Mouse (Mus musculus) heart, postnatal 4 days (tissue): ENCODE results near the gene Crb2. TPM values are rescaled to one million over a fixed set of nuclear protein-coding genes. Genes with fewer than 3 reads are reported as not detected.

Source experiments
- DNase-seq: peaks from one replicate; pipeline ENCODE4 v3.0.0; 2021
- total RNA-seq, 2 experiments: library from RNA; stranded (reverse); gene quantifications; 2 replicates each; pipeline ENCODE4 v1.2.3; 2021

Crb2 gene
- total RNA-seq, 2 experiments from 2014 or later, result 1.5 to 2.0 TPM

DNA sequence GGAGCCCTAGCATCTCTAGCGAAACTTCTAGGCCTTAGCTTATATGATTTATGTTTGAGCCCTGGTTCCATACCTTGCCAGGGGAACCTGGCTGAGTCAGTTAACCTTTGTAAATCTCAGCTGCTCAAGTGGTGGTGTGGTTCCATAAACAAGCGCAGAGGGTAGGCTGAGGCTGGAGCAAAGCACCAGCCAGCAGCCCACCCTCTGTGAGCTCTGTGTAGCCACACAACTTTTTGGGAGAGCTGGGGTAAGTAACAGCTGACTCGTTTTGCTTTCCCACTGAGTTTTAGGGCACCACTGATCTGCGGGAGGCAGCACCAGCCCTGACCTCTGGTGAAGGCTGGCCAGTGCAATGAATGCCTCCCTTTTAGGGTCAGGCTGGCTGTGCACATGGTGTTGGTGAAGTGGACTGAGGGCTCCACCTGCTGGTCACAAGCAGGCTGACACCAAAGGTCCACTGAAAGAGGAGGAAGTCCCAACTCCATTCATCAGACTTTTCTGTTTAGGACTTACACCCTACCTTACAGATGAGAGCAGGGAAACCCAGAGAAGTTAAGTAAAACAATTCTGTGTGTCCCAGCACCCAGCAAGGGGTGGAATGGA lies 26.7 kb downstream of the Crb2 start:
- DNase-seq, result peak; percentile 82

DNA sequence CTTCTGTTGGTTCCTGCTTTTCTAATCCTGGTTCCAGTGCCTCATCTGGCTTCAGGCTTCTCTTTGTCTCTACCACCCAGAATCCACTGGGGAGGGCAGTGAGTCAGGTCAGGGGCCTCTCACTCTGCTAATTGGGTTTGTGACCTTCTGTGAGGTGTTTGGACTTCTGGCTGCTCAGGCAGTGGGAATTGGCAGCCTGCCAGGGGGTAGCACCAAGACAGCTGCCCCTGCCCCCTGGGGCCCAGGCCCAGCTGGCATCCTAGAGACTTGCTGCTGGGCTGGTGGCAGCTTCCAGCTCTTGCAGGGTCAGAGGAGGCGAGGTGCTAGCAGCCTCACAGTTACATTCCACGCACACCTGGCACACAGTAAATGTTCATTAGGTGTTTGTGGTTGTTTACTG lies 35.6 kb downstream of the Crb2 start:
- DNase-seq, result peak; percentile 44

DNA sequence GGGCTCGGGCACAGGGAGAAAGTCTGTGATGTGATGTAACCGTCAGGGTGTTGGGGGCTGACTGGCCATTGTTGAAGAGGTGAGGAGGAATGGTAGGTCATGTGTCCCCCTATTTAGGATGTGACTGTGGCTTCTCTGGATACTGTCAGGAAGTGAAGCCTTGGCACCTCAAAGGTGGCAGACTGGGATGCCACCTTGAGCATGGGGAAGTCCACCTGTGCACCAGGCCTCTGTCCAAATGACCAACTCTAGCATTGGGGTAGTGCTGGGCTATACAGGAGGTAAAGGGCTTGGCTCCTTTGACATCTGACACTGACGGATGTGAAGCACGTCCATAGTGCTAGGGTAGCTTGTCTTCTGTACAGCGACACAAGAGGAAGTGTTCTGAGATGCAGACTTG lies 36.4 kb downstream of the Crb2 start:
- DNase-seq, result no peak

DNA sequence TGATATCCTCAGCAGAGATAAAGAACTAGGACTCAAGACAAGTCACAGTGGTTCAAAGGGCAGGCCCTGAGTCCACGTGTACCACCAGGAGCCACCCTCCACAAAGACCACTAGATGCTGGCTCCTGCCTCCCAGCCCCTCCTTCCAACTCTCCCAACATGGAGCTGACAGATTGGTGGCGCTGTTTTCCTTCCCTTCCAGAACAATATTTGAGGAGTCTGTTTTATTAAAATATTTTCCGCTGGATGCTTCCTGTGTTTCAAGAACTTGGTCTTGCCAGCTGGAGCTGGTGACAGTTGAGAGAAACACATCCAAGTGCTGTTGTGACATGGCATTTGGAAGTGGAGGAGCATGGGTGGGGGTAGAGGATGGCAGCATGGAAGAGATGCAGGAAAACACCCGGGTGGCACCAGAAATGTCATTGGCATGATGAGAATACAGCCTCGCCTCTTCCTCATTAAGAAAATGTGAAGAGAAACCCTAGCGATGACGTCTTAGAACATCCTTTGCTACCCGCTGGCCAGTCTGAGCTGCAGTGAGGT lies 38.8 kb downstream of the Crb2 start:
- DNase-seq, result no peak

- peak; percentile 85 for DNase-seq
Observed at GRCm38 (mm10) chr2:37815676-37816075, 39.6 kb downstream of the Crb2 start.

DNA sequence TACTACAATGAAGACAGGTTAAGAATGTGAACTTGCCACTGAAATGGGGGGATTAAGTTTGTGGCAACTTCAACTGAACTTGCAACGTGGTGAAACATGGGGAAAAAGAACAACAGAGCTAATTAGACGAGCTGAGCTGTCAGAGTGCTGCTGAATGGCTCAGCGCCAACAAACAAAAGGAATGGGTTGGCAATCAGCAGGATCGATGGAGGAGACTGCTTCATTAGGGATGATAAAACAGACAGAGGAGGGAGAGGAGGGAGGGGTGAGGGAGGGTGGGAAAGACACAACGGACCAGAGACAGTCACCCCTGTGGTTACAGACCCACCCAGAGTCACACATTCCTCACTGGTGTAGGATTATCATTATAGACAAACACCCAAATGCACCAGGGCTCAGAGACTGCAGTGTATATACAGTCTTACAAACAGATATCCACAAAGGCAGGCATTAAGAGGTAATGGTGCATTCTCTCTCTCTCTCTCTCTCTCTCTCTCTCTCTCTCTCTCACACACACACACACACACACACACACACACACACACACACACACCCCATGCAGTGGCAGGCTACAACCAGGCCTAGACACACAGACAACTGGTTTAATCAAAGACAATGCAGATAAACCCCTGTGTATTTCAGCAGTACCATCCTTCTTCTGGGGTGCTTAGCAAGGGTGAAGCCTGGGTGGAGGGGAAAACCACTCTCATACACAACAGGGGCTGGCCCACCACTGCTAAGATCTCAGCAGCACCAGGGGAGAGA lies 42.9 kb downstream of the Crb2 start:
- DNase-seq, result no peak

- no peak for DNase-seq
Observed at GRCm38 (mm10) chr2:37819526-37820152, 43.6 kb downstream of the Crb2 start.

DNA sequence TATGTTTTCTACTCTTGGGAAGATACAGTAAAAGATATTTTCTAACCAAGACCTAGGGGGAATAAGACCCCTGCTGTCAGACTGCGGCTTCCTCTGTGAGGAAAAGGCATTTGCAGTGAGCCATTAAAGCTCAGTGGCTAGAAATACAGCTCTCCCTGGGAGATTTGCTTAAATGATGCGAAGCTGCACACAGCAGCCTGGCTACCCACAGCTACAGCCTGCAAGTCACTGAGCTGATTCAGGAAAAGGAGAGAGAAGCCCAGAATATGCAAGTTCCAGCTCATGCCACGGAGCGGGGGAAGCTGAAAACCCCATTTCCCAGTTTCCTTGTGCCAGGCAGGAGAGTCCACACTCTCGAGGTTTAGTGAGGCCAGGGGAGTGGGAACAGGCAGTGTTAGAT lies 46.1 kb downstream of the Crb2 start:
- no peak for DNase-seq

GRCm38 (mm10) chr2:37823826-37824225 lies 47.8 kb downstream of the Crb2 start:
- no peak for DNase-seq

DNA sequence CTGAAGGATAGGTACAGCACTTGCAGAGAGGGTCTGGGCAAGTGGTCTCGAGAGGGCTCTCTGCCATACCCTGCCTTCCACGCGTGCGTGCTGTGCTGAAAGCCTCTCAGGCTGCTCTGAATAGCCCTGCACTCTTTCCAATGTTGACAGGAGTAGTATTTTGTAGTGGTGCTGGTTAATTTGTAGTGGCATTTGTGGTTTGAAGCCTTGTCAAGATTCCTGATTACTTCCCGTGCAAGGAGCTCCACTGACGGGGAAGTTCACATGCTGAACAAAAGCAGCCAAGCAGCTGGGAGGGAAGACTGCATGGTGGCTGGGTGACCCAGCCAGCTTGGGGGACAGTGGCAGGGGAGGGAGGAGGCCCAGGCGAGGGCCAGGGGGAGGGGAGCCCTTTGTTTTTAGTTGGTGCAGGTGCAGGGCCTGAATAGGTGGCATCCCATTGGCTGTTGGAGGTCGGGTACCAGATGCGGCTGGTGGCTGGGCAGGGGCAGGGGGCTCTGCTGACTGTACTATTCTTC lies 53.8 kb downstream of the Crb2 start:
- no peak for DNase-seq

DNA sequence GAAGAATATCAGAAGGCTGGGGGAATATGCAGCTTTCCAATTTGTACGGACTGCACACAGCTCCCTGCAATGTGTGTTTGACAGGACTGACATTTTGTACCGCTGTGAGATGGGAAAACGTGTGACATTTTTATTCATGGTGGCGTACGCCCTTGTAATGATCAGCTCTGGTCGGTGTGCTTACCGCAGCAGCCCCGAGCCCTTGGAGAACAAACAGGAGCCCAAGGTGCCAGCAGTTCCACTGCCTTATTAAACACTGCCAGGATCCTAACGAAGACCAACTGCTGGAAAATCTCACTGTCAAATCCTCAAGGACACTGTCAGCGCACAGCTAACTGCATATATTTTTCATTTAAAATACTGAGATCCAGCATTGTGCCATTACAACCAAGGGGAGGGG lies 56.2 kb downstream of the Crb2 start:
- DNase-seq, result no peak

DNA sequence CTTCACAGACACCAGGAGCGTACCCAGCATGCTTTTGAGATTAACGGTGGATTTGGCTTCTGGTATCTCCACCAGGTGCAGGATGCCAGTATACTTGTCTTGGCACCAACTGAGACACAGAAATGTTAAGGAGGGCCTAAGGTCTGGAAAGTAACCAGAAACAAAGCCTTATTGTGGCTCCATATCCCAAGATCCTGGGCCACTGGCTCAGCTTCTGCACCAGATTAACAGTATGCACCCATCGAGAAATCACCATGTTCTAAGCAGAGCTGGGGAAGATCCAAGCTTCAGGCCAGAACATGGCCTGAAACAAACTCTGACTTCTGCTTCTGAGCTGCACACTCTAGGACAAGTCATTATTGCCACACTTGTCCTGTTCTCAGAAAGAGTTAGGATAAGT lies 60.9 kb downstream of the Crb2 start:
- DNase-seq, result no peak

GRCm38 (mm10) chr2:37837542-37837941 lies 61.5 kb downstream of the Crb2 start:
- DNase-seq, result no peak

- DNase-seq, result no peak
Observed at GRCm38 (mm10) chr2:37838202-37838984, 62.3 kb downstream of the Crb2 start.

DNA sequence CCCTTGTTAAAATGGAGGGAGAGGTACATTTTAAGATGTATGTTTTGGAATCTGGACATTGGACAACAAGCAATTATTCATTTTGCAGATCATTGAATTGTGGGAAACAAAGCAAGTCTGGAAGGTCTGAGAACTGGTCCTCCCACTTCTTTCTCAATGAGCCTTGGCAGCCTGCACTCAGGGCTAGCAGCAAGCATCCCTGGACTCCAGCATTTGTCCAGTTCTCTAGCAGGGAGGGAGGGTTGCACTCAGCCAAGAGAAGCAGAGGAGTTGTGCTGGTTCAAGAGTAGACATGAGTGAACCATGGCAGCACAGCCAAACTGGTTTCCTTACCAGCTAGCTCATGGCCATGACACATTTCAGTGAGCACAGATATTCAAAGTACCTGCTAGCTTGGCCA lies 63.9 kb downstream of the Crb2 start:
- DNase-seq, result no peak

GRCm38 (mm10) chr2:37842151-37842569 lies 66.1 kb downstream of the Crb2 start:
- DNase-seq, result no peak

DNA sequence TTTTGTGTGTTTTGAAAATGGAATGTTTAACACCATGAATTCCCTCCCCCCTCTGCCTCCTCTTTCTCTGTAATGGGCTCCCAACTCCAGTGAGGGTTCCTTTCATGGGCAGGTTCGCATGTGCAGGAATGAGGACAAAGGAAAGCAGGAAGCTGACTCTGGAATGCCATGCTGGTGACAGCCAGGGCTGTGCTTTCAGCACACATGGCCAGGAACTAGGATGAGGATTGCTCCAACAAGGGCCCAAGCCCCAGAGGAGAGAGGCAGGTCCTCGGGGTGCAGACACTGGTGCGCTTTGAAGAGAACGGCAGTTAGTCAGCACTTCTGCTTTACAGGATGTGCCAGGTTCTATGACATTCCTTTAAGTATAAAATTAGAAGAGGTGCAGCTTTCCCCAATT lies 66.7 kb downstream of the Crb2 start:
- DNase-seq, result no peak

Other genes starting within 250 kb of the Crb2 start
- 10 to 100 TPM; 33.0 to 33.4 TPM for gene Strbp, start 72.4 kb upstream of the Crb2 start, total RNA-seq